Mouse (Mus musculus) layer of hippocampus, adult 9-11 months (tissue): ENCODE measurements around the gene Exoc2.

Source experiments
- DNase-seq: peaks from one replicate; pipeline ENCODE4 v3.0.0; 2022

Gene Exoc2

DNA sequence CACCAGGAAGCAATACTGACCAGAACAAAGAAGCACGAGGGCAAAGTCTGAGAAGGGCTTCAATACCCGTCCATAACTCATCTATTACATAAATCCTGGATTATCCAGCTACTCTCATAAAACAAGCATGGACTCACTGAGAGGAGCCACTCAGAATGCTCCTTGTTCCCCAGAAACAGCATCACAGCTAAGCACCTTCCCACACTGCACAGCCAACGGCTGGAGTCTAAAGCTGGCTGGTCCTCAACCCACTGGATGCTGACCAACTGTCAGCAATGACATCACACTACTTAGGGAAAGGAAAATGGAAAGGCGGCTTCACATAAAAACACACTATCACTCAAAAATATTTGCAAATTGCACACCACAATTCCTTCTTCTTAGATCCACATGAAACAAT, 5.6 kb downstream of the Exoc2 start:
- DNase-seq: no peak

GRCm38 (mm10) chr13:30966507-30966911, 7.4 kb downstream of the Exoc2 start:
- DNase-seq: no peak

DNA sequence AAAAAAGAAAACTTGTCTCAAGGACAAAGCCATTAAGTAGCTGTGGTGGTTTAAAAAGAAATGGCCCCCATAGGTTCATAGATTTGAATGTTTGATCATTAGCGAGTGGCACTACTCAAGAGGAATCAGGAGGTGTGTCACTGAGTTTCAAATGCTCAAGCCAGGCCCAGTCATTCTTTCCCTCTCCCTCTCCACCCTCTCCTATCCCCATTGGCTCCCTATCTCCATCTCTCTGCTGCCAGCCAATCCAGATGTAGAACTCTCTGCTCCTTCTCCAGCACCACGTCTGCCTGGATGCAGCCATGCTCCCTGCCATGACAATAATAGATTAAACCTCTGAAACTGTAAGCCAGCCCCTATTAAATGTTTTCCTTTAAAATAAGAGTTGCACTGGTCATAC, 12.0 kb downstream of the Exoc2 start:
- DNase-seq: no peak

GRCm38 (mm10) chr13:30960714-30961113, 13.2 kb downstream of the Exoc2 start:
- DNase-seq: no peak

DNA sequence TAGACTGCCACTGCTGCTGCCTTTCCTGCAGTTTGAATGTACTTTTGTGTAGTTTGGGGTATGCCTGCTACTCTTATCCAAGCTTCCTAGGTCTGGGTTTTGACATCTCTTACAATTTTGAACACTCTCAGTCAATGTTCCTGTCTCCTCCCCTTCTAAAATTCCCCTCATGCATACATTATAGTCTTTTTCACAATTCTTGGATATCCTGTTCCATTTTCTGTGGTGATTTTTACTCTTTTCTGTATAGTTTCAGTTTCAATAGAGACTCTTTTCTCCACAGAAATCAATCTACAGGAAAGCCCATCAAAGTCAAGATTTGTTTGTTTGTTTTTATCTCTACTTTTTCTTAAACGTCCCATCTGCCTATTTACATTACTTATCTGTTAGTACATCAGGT, 20.3 kb downstream of the Exoc2 start:
- no peak for DNase-seq

- no peak for DNase-seq
Observed at GRCm38 (mm10) chr13:30952044-30952443, 21.8 kb downstream of the Exoc2 start.

DNA sequence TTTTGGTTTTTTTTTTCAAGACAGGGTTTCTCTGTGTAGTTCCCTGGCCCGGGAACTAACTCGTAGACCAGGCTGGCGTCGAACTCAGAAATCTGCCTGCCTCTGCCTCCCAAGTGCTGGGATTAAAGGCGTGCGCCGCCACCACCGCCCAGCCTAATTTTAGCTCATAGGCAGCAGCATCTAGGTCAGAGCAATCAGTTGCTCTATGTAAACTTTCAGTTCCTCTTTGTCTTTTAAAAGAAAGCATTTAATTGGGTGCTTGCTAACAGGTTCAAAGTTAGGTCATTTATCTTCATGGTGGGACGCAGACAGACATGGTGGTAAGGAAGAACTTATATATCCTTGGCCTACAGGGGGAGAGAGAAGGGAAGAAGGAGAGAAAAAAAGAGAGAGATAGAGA, 24.7 kb downstream of the Exoc2 start:
- DNase-seq: no peak

DNA sequence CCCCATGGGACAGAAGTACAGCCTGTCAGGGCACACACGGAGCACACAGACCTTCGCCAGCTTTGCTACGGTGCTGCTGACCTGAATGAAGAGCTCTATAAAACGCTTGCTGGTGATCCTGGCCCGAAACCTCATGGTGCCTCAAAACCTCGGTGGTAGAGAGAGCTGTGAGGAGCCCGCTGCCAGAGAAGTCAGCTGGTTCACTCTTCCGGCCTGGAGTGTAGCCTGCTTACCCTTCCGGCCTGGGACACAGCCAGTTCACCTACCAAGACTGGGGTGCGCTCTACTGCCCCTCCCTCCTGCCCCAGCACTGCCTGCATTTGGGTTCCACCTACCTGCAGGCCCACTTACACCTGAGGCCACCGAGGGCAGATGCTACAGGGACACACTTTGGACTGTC, 26.4 kb downstream of the Exoc2 start, which contains the start of gene Hus1b:
Gene Hus1b, minus strand, starts transcription at position 220 of the 400 bp plus-strand sequence.
- no peak for DNase-seq

GRCm38 (mm10) chr13:30947129-30947528, 26.8 kb downstream of the Exoc2 start:
- no peak for DNase-seq

DNA sequence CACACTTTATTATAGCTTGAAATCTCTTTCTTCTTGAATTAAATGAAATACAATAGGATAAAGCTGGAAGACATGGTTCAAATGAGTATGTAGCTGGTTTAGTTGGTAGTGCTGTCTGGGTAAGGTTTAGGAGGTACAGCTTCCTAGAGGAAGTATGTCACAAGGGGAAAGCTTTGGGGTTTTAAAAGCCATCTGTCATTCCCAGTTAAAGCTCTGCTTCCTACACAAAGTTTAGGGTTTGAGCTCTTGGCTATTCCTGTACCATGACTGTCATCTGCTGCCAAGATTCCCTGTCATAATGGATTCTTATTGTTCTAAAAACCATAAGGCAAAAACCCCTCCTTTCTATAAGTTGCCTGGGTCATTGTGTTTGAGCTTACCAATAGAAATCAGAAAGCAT, 28.1 kb downstream of the Exoc2 start:
- no peak for DNase-seq

DNA sequence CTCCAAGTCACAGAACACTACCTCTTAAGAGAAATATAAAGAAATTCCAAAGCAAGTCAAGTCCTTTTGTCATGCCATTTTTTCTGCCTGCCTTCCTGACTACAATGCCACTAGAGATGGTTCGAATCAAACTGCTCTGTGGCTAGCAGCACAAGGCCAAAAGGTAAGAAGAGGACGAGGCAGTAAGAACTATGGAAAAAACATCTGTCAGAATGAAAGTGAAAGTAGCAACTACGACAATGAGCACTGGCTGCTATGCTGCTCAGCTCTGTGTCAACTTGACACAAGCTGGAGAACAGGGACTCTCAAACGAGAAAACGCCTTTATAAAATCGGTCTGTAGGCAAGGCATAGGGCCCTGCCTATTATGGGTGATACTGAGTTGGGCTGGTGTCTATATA, 40.9 kb downstream of the Exoc2 start:
- DNase-seq: no peak

GRCm38 (mm10) chr13:30931613-30932012, 42.3 kb downstream of the Exoc2 start:
- DNase-seq: no peak

GRCm38 (mm10) chr13:30929119-30929518, 44.8 kb downstream of the Exoc2 start:
- no peak for DNase-seq

DNA sequence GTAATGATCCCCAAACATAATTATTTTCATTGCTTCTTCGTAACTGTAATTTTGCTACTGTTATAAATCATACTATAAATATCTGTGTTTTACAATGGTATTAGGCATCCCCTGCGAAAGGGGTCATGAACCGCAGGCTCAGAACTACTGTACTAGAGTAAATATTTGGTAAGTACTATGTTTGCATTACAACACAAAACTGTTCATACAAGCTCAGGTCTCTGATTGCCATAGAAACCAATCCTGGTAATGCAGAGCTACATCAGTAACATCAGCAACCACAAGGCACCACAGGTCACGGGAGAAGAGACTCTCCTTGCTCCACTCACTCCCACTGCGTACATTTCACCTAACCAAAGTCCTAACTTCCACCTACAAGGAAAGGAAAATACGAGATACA, 49.6 kb downstream of the Exoc2 start:
- DNase-seq: no peak

DNA sequence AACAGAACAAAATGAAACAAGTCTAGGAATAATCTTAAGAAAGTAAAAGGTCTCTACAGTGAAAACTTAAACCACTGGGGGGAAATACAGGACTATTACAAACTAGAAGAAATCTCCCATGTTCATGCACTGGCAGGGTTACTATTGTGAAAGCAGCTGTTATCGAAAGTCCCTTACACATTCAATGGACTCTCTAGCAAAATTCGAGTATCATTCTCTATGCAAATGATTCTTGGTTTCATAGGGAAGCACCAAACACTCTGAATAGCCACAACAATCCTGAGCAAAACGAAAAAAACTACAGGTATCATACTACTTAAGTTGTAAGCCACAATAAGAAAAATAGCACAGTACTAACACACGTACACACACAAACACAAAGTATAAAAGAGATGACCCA, 52.0 kb downstream of the Exoc2 start:
- DNase-seq: no peak

- DNase-seq: no peak
Observed at GRCm38 (mm10) chr13:30913757-30914156, 60.1 kb downstream of the Exoc2 start.

DNA sequence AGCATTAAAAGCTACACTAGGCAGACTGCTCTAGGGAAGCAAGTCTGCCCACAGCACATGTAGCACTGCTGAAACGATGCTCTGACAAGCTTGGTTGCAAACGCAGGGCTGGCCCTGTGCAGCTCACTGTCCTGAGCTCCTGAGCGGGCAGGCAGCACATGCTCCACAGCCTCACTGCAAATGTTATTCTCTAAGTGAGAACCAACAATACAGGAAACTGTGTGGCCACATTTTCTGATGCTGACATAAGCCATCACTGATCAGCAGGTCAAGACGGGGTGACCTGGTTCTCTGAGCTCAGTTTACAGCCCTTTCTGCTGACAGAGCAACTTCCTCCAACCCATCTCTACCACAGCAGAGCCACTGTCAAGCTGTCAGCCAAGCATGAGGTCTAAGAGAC, 60.9 kb downstream of the Exoc2 start:
- no peak for DNase-seq

DNA sequence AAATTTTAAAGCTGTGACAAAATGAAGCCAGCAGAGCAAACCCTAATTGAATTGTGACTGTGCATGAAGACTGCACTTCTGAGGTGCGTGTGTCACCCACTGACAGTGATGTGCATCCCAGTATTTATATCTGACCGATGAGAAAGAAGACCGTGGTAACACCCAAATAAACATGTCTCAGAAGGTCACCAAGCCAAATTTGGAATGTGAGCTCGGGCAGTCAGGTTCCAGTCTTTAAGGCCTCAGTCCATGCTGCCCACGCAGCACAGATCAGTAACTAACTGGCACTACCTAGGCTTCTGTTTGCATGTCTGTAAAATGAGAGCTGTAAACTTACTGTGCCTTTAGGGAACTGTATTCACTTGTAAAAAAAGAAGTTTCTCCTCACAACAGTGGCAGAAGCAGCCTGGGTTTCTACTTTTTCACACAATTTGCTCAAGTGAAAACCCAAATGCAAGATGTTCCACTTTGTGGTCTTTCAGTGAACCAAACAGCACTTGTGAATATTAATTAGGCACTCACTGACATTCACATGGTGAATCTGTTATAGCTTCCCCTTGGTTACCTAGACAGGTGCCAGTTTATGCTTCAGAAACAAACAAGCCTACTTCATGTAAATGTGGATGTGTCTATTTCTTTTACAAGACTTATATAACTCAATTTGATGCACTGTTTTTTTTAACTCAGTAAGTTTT, 61.8 kb downstream of the Exoc2 start:
- no peak for DNase-seq

- no peak for DNase-seq
Observed at GRCm38 (mm10) chr13:30910889-30911288, 63.0 kb downstream of the Exoc2 start.

- no peak for DNase-seq
Observed at GRCm38 (mm10) chr13:30902286-30902685, 71.6 kb downstream of the Exoc2 start.

DNA sequence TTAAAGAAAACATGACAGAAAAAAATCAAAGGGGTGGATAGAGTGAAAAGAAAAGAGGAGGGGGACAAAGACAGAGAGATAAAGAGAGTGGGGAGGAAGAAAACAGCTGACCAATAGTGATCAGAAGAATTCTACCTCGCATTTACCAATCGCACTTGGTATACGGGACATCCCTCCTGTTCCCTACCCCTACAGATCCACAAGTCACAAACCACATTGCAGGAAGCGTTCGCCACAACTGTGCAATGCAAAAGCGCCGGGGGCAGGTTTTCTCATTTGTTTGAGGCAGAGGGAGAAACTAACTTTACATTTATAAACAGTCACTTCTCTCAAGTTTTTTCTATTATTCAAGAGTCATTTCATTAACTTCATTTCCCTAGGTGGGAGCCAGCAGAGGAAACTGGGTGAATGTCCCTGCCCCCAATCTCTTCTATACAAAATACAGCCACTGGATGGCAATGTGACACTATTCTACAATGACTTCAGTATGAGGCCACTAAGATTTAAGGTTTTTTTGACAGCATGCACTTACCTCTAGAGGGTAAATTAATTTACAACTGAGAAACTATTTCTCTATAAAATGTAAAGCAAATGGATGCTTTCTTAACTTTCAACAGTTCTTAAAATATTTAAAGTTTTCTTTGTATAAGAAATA, 72.4 kb downstream of the Exoc2 start:
- DNase-seq: no peak

DNA sequence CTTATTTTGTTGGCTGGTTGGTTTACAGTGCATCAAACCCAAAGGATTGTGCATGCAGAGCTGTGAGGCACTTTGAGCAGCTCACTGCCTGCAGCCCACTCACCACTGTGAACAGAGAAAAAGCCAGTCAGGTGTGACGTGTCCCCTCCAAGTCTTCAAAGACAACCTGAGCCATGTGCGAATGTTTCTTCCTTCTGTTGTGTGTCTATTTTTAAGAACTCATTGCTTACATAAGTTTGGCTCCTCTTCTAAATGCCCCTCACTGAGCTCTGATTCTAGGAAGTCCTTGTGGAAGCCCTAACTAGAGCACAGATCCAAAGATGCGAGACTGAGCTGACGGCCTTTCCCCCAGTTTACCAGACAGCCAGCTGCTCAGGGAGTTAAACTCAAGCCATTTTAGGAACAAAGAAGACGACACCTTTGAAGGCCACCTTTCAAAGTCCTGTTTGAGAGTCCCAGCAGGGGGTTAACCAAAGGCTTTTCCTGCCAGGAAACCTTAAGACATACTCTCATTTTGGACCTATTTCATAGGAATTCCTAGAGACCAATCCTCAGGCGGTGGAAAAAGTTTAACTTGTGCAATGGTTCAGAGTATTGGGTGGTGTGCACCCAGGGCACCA, 79.8 kb downstream of the Exoc2 start:
- DNase-seq: no peak

- DNase-seq: no peak
Observed at GRCm38 (mm10) chr13:30892315-30892714, 81.6 kb downstream of the Exoc2 start.

GRCm38 (mm10) chr13:30891223-30891622, 82.7 kb downstream of the Exoc2 start:
- no peak for DNase-seq
